In the genomic region with DNA sequence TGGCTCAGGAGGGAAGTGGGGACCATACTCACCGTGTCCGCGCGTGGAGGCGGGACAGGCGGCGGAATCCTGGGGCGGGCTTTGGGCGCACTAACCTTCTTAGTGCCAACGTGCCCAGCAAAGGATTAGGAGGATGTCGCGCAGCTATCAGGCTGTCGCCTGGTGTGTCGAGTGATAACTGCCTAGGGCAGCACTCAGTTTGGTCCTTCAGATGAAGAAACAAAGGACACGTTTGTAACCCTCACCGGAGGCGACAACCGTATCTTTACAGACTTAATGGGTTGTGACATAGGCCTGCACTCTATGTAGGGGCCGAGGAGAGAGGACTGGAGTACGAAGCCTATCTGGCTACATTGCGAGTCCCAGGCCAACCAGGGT, we compare ENCODE assay signal across 8 mouse cellular contexts. TPM values are rescaled to one million over a fixed set of nuclear protein-coding genes. Genes with fewer than 3 reads are reported as not detected.
A peak's percentile ranks its signal among the peaks of the same experiment; 100 is the strongest.
DNase-seq lines count a peak whose midpoint lies in the region; ATAC-seq and TF ChIP-seq lines count a peak whose summit lies in the region.

No protein-coding gene starts in this region.

- intact Hi-C loops in heart, postnatal 10 days (cut with DNase I): no loop called here

- peaks cover 6% of the 10 kb centered on the region; the same call in 1 of the 2 replicates for H3K4me1 ChIP-seq in heart, embryonic 11.5 days (ENCODE audit: control insufficient read depth, insufficient read depth, low read length)
- H3K4me1 ChIP-seq in E14TG2a.4 (replicated peaks; ENCODE audit: low read depth, low read length): peaks cover 40% of the 10 kb centered on the region
- peaks cover 8% of the 10 kb centered on the region for H3K4me1 ChIP-seq in forebrain, embryonic 15.5 days
- peaks cover 22% of the 10 kb centered on the region for H3K4me1 ChIP-seq in liver, postnatal 0 days (ENCODE audit: insufficient read depth)

- H3K27me3 ChIP-seq in heart, embryonic 11.5 days (ENCODE audit: control insufficient read depth, insufficient read depth, low read length): no peaks in the 10 kb centered on the region
- H3K27me3 ChIP-seq in E14TG2a.4 (ENCODE audit: insufficient read depth, low read length): no peaks in the 10 kb centered on the region
- no peaks in the 10 kb centered on the region for H3K27me3 ChIP-seq in forebrain, embryonic 15.5 days
- H3K27me3 ChIP-seq in liver, postnatal 0 days (ENCODE audit: insufficient read depth, low read length): no peaks in the 10 kb centered on the region

- H3K36me3 ChIP-seq in heart, embryonic 11.5 days (ENCODE audit: control insufficient read depth, insufficient read depth, low read length): no peaks in the 10 kb centered on the region
- no peaks in the 10 kb centered on the region for H3K36me3 ChIP-seq in E14TG2a.4 (ENCODE audit: insufficient read depth, low read length)
- no peaks in the 10 kb centered on the region for H3K36me3 ChIP-seq in forebrain, embryonic 15.5 days
- H3K36me3 ChIP-seq in liver, postnatal 0 days (replicated peaks; ENCODE audit: insufficient read depth, low read length): no peaks in the 10 kb centered on the region

- WGBS in heart, embryonic 11.5 days (ENCODE audit: insufficient replicate concordance): 3% methylated on average over 21 of the region's 21 CpGs
- 3% methylated on average over 21 of the region's 21 CpGs for WGBS in forebrain, embryonic 15.5 days
- whole genome bisulfite sequencing in liver, postnatal 0 days (ENCODE audit: insufficient replicate concordance): 4% methylated on average over 21 of the region's 21 CpGs

- TF ChIP-seq EP300 in liver, postnatal 0 days (IDR thresholded peaks at IDR 0.05; ENCODE audit: low read depth): no peak

- no peak overlapping the region for H3K27ac ChIP-seq in heart, embryonic 11.5 days (ENCODE audit: low read depth, low read length)
- no peak overlapping the region; the same call in 1 of the 2 replicates for H3K27ac ChIP-seq in forebrain, embryonic 15.5 days (replicated peaks)
- H3K27ac ChIP-seq in liver, postnatal 0 days (ENCODE audit: low read depth): no peak overlapping the region

- peak overlapping the region; percentile 50 for H3K9ac ChIP-seq in heart, embryonic 11.5 days (ENCODE audit: low read depth, low read length)
- peak overlapping the region; percentile 70 for H3K9ac ChIP-seq in forebrain, embryonic 15.5 days (replicated peaks)
- peak overlapping the region; percentile 55 for H3K9ac ChIP-seq in liver, postnatal 0 days (replicated peaks)

- DNase-seq in heart, postnatal 10 days: no peak
- no peak for DNase-seq in liver, postnatal 0 days
- no peak for DNase-seq in spleen, postnatal 36 days (ENCODE audit: low spot score in 2 of 2)
- no peak for DNase-seq in urinary bladder, postnatal 10 days (ENCODE audit: low spot score)
- DNase-seq in thymus, adult 18-20 months: no peak

- H3K4me3 ChIP-seq in heart, embryonic 11.5 days (ENCODE audit: low read depth, low read length): peak overlapping the region; percentile 68
- peak overlapping the region; percentile 94 for H3K4me3 ChIP-seq in E14TG2a.4 (replicated peaks; ENCODE audit: low read length)
- peak overlapping the region; percentile 72 for H3K4me3 ChIP-seq in forebrain, embryonic 15.5 days
- H3K4me3 ChIP-seq in liver, postnatal 0 days (ENCODE audit: low read depth, low read length): peak overlapping the region; percentile 67

- no peak for ATAC-seq in heart, embryonic 11.5 days (replicated peaks; ENCODE audit: insufficient number of reproducible peaks, low FRiP score, low TSS enrichment)
- ATAC-seq in forebrain, embryonic 15.5 days (replicated peaks): no peak; the same call in none of the 2 replicates
- ATAC-seq in liver, postnatal 0 days: peak; percentile 63

- TF ChIP-seq CTCF in E14TG2a.4 (conservative IDR thresholded peaks at IDR 0.05; ENCODE audit: low read length): no peak
- no peak for TF ChIP-seq CTCF in liver, postnatal 0 days (IDR thresholded peaks at IDR 0.05; ENCODE audit: low read depth)

- no peaks in the 10 kb centered on the region for H3K9me3 ChIP-seq in heart, embryonic 11.5 days (replicated peaks; ENCODE audit: control insufficient read depth, low read length)
- H3K9me3 ChIP-seq in E14TG2a.4 (ENCODE audit: low read length): no peaks in the 10 kb centered on the region
- no peaks in the 10 kb centered on the region for H3K9me3 ChIP-seq in forebrain, embryonic 15.5 days
- no peaks in the 10 kb centered on the region for H3K9me3 ChIP-seq in liver, postnatal 0 days (ENCODE audit: low read length)

- peak overlapping the region; percentile 74 for H3K4me2 ChIP-seq in heart, embryonic 11.5 days
- H3K4me2 ChIP-seq in forebrain, embryonic 15.5 days (replicated peaks): peak overlapping the region; percentile 73
- peak overlapping the region; percentile 87 for H3K4me2 ChIP-seq in liver, postnatal 0 days (ENCODE audit: low read depth, low read length)

RNA-seq across cellular contexts. Expression of a gene that starts 0.4 kb away (rescaled TPM):
- polyA plus RNA-seq in heart, embryonic 11.5 days (2014; fragmentation: Nextera tagmentation; extraction: Ambion mirVana): 2.0 and 3.2 TPM in 2 replicates
- total RNA-seq in heart, postnatal 10 days (2021): 1 to 10 TPM; 2.0 to 2.3 TPM
- polyA plus RNA-seq in forebrain, embryonic 15.5 days (2015; fragmentation: Nextera tagmentation; extraction: Ambion mirVana): 12.8 and 15.7 TPM in 2 replicates
- 0.88 and 0.99 TPM in 2 replicates for polyA plus RNA-seq in liver, postnatal 0 days (2015; fragmentation: Nextera tagmentation; extraction: Ambion mirVana)

RNA-seq across cellular contexts. Expression of a gene that starts 7.8 kb away (rescaled TPM):
- 3.9 and 6.2 TPM in 2 replicates for polyA plus RNA-seq in heart, embryonic 11.5 days (2014; fragmentation: Nextera tagmentation; extraction: Ambion mirVana)
- total RNA-seq in heart, postnatal 10 days (2021): 1 to 10 TPM; 3.4 to 6.5 TPM
- 1.5 and 1.9 TPM in 2 replicates for polyA plus RNA-seq in forebrain, embryonic 15.5 days (2015; fragmentation: Nextera tagmentation; extraction: Ambion mirVana)
- polyA plus RNA-seq in liver, postnatal 0 days (2015; fragmentation: Nextera tagmentation; extraction: Ambion mirVana): 114 and 125 TPM in 2 replicates

RNA-seq across cellular contexts. Expression of a gene that starts 25.9 kb away (rescaled TPM):
- 179 and 220 TPM in 2 replicates for polyA plus RNA-seq in heart, embryonic 11.5 days (2014; fragmentation: Nextera tagmentation; extraction: Ambion mirVana)
- total RNA-seq in heart, postnatal 10 days (2021): 10 to 100 TPM; 69.9 to 74.6 TPM
- polyA plus RNA-seq in forebrain, embryonic 15.5 days (2015; fragmentation: Nextera tagmentation; extraction: Ambion mirVana): 326 and 335 TPM in 2 replicates
- 198 and 215 TPM in 2 replicates for polyA plus RNA-seq in liver, postnatal 0 days (2015; fragmentation: Nextera tagmentation; extraction: Ambion mirVana)

RNA-seq across cellular contexts. Expression of a gene that starts 42.1 kb away (rescaled TPM):
- polyA plus RNA-seq in heart, embryonic 11.5 days (2014; fragmentation: Nextera tagmentation; extraction: Ambion mirVana): 0.52 and 1.1 TPM in 2 replicates
- not detected for total RNA-seq in heart, postnatal 10 days (2021)
- 1.0 and 1.8 TPM in 2 replicates for polyA plus RNA-seq in forebrain, embryonic 15.5 days (2015; fragmentation: Nextera tagmentation; extraction: Ambion mirVana)
- polyA plus RNA-seq in liver, postnatal 0 days (2015; fragmentation: Nextera tagmentation; extraction: Ambion mirVana): 0.69 and 1.4 TPM in 2 replicates

RNA-seq across cellular contexts. Expression of a gene that starts 49.1 kb away (rescaled TPM):
- polyA plus RNA-seq in heart, embryonic 11.5 days (2014; fragmentation: Nextera tagmentation; extraction: Ambion mirVana): not detected in 2 replicates
- not detected for total RNA-seq in heart, postnatal 10 days (2021)
- polyA plus RNA-seq in forebrain, embryonic 15.5 days (2015; fragmentation: Nextera tagmentation; extraction: Ambion mirVana): not detected in 2 replicates
- not detected in 2 replicates for polyA plus RNA-seq in liver, postnatal 0 days (2015; fragmentation: Nextera tagmentation; extraction: Ambion mirVana)

Comparison
In these comparisons a context has a peak if more than half of its experiments do, and no peak if none do; other contexts are left out.
1. RNA of a gene that starts 7.8 kb away (polyA plus RNA-seq): 114 to 125 TPM in liver, postnatal 0 days; 3.9 to 6.2 TPM in heart, embryonic 11.5 days and 1.5 to 1.9 TPM in forebrain, embryonic 15.5 days; every median in the first group is over 10 times any median in the second.
2. Peak in every context shown above with its lines, with median percentiles within 50 percentile points of each other: H3K4me2 ChIP-seq, H3K4me3 ChIP-seq and H3K9ac ChIP-seq.